Mouse (Mus musculus) retina, postnatal 7 days (tissue): ENCODE data around the gene 1700025G04Rik.

Experiments
- DNase-seq: peaks from one replicate; pipeline ENCODE4 v3.0.0-alpha.2; 2012; ENCODE audit warnings: low read depth, low spot score

Gene 1700025G04Rik

GRCm38 (mm10) chr1:152090018-152090553 lies at the start of gene 1700025G04Rik:
Gene 1700025G04Rik, minus strand, starts transcription at chr1:152090125.
- peak; percentile 71 for DNase-seq

GRCm38 (mm10) chr1:152139496-152139895 lies 49.6 kb upstream of the 1700025G04Rik start:
- DNase-seq: no peak

- DNase-seq: no peak
Observed at GRCm38 (mm10) chr1:152130029-152130727, 40.3 kb upstream of the 1700025G04Rik start.

GRCm38 (mm10) chr1:152125451-152125850 lies 35.5 kb upstream of the 1700025G04Rik start:
- no peak for DNase-seq

- no peak for DNase-seq
Observed at GRCm38 (mm10) chr1:152110123-152110522, 20.2 kb upstream of the 1700025G04Rik start.

- DNase-seq: no peak
Observed at GRCm38 (mm10) chr1:152106136-152106535, 16.2 kb upstream of the 1700025G04Rik start.

- DNase-seq: no peak
Observed at GRCm38 (mm10) chr1:152105246-152105645, 15.3 kb upstream of the 1700025G04Rik start.

- DNase-seq: no peak
Observed at GRCm38 (mm10) chr1:152101746-152102145, 11.8 kb upstream of the 1700025G04Rik start.

- DNase-seq: no peak
Observed at GRCm38 (mm10) chr1:152096045-152096444, 6.1 kb upstream of the 1700025G04Rik start.

GRCm38 (mm10) chr1:152090564-152091545 lies 930 bp upstream of the 1700025G04Rik start:
- DNase-seq: no peak

GRCm38 (mm10) chr1:152089526-152089925 lies 399 bp downstream of the 1700025G04Rik start:
- DNase-seq: peak; percentile 23

GRCm38 (mm10) chr1:152088791-152089401 lies 1.0 kb downstream of the 1700025G04Rik start:
- no peak for DNase-seq

- no peak for DNase-seq
Observed at GRCm38 (mm10) chr1:152088030-152088429, 1.9 kb downstream of the 1700025G04Rik start.

- DNase-seq: no peak
Observed at GRCm38 (mm10) chr1:152086951-152087350, 3.0 kb downstream of the 1700025G04Rik start.

- no peak for DNase-seq
Observed at GRCm38 (mm10) chr1:152085561-152085960, 4.4 kb downstream of the 1700025G04Rik start.

- no peak for DNase-seq
Observed at GRCm38 (mm10) chr1:152084638-152085345, 5.1 kb downstream of the 1700025G04Rik start.

- DNase-seq: no peak
Observed at GRCm38 (mm10) chr1:152081954-152082711, 7.8 kb downstream of the 1700025G04Rik start.

- no peak for DNase-seq
Observed at GRCm38 (mm10) chr1:152081121-152081520, 8.8 kb downstream of the 1700025G04Rik start.

GRCm38 (mm10) chr1:152080244-152080643 lies 9.7 kb downstream of the 1700025G04Rik start:
- DNase-seq: no peak

GRCm38 (mm10) chr1:152077171-152077715 lies 12.7 kb downstream of the 1700025G04Rik start:
- DNase-seq: no peak
